Mouse (Mus musculus) G1E-ER4 (cell line): Measurements from ENCODE around the gene Dach1. TPM values are rescaled to one million over a fixed set of nuclear protein-coding genes. Genes with fewer than 3 reads are reported as not detected.

Experiments used
- GATA1 ChIP-seq: IDR thresholded peaks from one replicate; pipeline ENCODE4 v1.8.0; 2012; ENCODE audit warnings: low read length, inconsistent platforms
- polyA plus RNA-seq: library from polyadenylated mRNA; stranded (reverse); fragments of >175 nt; gene quantifications from 2 replicates; pipeline ENCODE4 v1.2.3, GENCODE M21; 2012

Dach1 gene
- polyA plus RNA-seq, 1 experiment, result not detected

GRCm38 (mm10) chr14:97855345-97855744, 314.2 kb downstream of the Dach1 start:
- no peak for TF ChIP-seq GATA1

- TF ChIP-seq GATA1, result no peak
Observed at GRCm38 (mm10) chr14:97850486-97850885, 319.1 kb downstream of the Dach1 start.

GRCm38 (mm10) chr14:97847641-97848040, 321.9 kb downstream of the Dach1 start:
- no peak for TF ChIP-seq GATA1

- TF ChIP-seq GATA1, result no peak
Observed at GRCm38 (mm10) chr14:97839275-97839674, 330.3 kb downstream of the Dach1 start.

GRCm38 (mm10) chr14:97829865-97830264, 339.7 kb downstream of the Dach1 start:
- no peak for TF ChIP-seq GATA1

GRCm38 (mm10) chr14:97814555-97815175, 354.9 kb downstream of the Dach1 start:
- no peak for TF ChIP-seq GATA1

GRCm38 (mm10) chr14:97813557-97813956, 356.0 kb downstream of the Dach1 start:
- no peak for TF ChIP-seq GATA1

GRCm38 (mm10) chr14:97795385-97795952, 374.1 kb downstream of the Dach1 start:
- no peak for TF ChIP-seq GATA1

GRCm38 (mm10) chr14:97774135-97774767, 395.3 kb downstream of the Dach1 start:
- TF ChIP-seq GATA1, result no peak

- TF ChIP-seq GATA1, result no peak
Observed at GRCm38 (mm10) chr14:97754400-97754799, 415.2 kb downstream of the Dach1 start.

GRCm38 (mm10) chr14:97753973-97754372, 415.6 kb downstream of the Dach1 start:
- TF ChIP-seq GATA1, result no peak

GRCm38 (mm10) chr14:97743252-97743651, 426.3 kb downstream of the Dach1 start:
- TF ChIP-seq GATA1, result no peak

- TF ChIP-seq GATA1, result no peak
Observed at GRCm38 (mm10) chr14:97742785-97743184, 426.8 kb downstream of the Dach1 start.
